Mouse (Mus musculus) limb, embryonic 14.5 days (tissue): Measurements from ENCODE around the gene Nsd2. TPM values are rescaled to one million over a fixed set of nuclear protein-coding genes. Genes with fewer than 3 reads are reported as not detected.

ENCODE experiments used
- ATAC-seq: fragments of 200-750 bp; cut with Nextera tagmentation; 2 replicates; pipeline ENCODE4 v1.8.0; 2017; ENCODE audit warnings: low read depth, moderate number of reproducible peaks, moderate TSS enrichment; ENCODE audit not compliant: low FRiP score
- DNase-seq: peaks from one replicate; pipeline ENCODE4 v3.0.0-alpha.2; 2015; ENCODE audit warnings: low spot score
- H3K27ac ChIP-seq: fragments of 300-500 bp; sonication (generic); replicated peaks from 2 replicates; pipeline ENCODE4 v1.5.1; 2014; ENCODE audit warnings: low read depth, mild to moderate bottlenecking, low read length, moderate library complexity, mixed read lengths
- H3K27me3 ChIP-seq: fragments of 300-500 bp; sonication (generic); 2 replicates; pipeline ENCODE4 v1.6.1; 2014; ENCODE audit warnings: low read length, mixed read lengths; ENCODE audit not compliant: control insufficient read depth, insufficient read depth
- H3K36me3 ChIP-seq: fragments of 300-500 bp; sonication (generic); 2 replicates; pipeline ENCODE4 v1.6.1; 2014; ENCODE audit warnings: mild to moderate bottlenecking, low read length, moderate library complexity, mixed read lengths; ENCODE audit not compliant: control insufficient read depth, insufficient read depth
- H3K4me1 ChIP-seq: fragments of 300-500 bp; sonication (generic); 2 replicates; pipeline ENCODE4 v1.6.1; 2014; ENCODE audit warnings: antibody characterized with exemption, low read length, mixed read lengths; ENCODE audit not compliant: control insufficient read depth, insufficient read depth
- H3K4me2 ChIP-seq: fragments of 300-500 bp; sonication (generic); replicated peaks from 2 replicates; pipeline ENCODE4 v1.6.1; 2014; ENCODE audit warnings: low read depth, mild to moderate bottlenecking, low read length, moderate library complexity; ENCODE audit not compliant: severe bottlenecking
- H3K4me3 ChIP-seq: fragments of 300-500 bp; sonication (generic); replicated peaks from 2 replicates; pipeline ENCODE4 v1.5.1; 2014; ENCODE audit warnings: low read length
- H3K9ac ChIP-seq: fragments of 300-500 bp; sonication (generic); 2 replicates; pipeline ENCODE4 v1.6.1; 2014; ENCODE audit warnings: mild to moderate bottlenecking, low read depth, low read length, moderate library complexity; ENCODE audit not compliant: severe bottlenecking
- H3K9me3 ChIP-seq: fragments of 300-500 bp; sonication (generic); 2 replicates; pipeline ENCODE4 v1.6.1; 2016; ENCODE audit warnings: low read length; ENCODE audit not compliant: control insufficient read depth
- POLR2A ChIP-seq: fragments of 200-500 bp; IDR thresholded peaks from 2 replicates; pipeline ENCODE4 v1.8.0; 2012; ENCODE audit warnings: inconsistent platforms, mild to moderate bottlenecking, moderate library complexity, borderline replicate concordance; ENCODE audit not compliant: insufficient read depth, insufficient read length; ENCODE audit errors: extremely low read depth
- WGBS: fragments of 180-500 bp; shearing (Covaris S2); extraction: QIAGEN DNeasy Blood & Tissue Kit; methylation state at CpG from one replicate; pipeline ENCODE4 v1.1.7; 2014; 5-methylcytosine and 5-hydroxymethylcytosine counted together
- polyA plus RNA-seq, 2 experiments: library from polyadenylated mRNA; depleted of rRNA in 1 of 2; stranded (reverse) in 1 of 2; unstranded in 1 of 2; fragments of >200 nt; fragmentation: Nextera tagmentation in 1 of 2; extraction: Ambion mirVana in 1 of 2; gene quantifications; 2 replicates each; pipeline versions ENCODE4 v1.2.1 to v1.2.3; 2012 to 2014

Gene Nsd2
- polyA plus RNA-seq, 2 experiments: 46.6 to 50.7 TPM

- ATAC-seq: no peak
- Histone ChIP-seq H3K27me3 (no peaks in the 10 kb centered on the region), H3K27ac (no peak overlapping the region), H3K4me2 (no peak overlapping the region), H3K4me3 (no peak overlapping the region), H3K9me3 (no peaks in the 10 kb centered on the region; the same call in 1 of the 2 replicates), H3K4me1 (no peaks in the 10 kb centered on the region), H3K9ac (no peak overlapping the region), H3K36me3 (no peaks in the 10 kb centered on the region)
- TF ChIP-seq POLR2A: no peak
- WGBS: 64% methylated on average over 5 of the region's 5 CpGs
- DNase-seq: no peak
Measured at GRCm38 (mm10) chr5:33791912-33792643, 28.4 kb upstream of the Nsd2 start.

DNA sequence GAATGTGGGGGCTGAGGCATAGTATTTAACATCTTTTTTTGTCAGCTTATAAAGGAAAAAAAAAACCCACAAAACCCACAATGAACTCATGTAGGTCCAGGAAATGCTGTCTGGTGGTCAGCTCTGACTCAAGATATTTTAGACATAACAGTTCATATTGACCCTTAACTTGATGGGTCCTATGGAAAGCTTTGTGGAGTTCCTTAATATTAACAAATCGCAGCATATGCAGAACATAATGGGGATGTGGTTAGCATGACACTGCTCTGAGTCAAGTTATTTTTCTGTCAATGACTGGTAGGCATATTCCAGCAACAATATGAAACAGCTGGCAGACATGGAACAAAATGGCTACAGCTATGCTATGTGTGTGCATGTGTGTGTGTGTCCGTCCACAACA is 17.2 kb upstream of the Nsd2 start:
- Histone ChIP-seq H3K4me2 (no peak overlapping the region), H3K27ac (no peak overlapping the region), H3K27me3 (no peaks in the 10 kb centered on the region), H3K9ac (no peak overlapping the region), H3K9me3 (peaks cover 1% of the 10 kb centered on the region; the same call in 1 of the 2 replicates), H3K36me3 (no peaks in the 10 kb centered on the region), H3K4me3 (no peak overlapping the region), H3K4me1 (no peaks in the 10 kb centered on the region)
- DNase-seq (no peak), ATAC-seq (no peak)
- no peak for TF ChIP-seq POLR2A
- 82% methylated on average over 2 of the region's 2 CpGs for WGBS

DNA sequence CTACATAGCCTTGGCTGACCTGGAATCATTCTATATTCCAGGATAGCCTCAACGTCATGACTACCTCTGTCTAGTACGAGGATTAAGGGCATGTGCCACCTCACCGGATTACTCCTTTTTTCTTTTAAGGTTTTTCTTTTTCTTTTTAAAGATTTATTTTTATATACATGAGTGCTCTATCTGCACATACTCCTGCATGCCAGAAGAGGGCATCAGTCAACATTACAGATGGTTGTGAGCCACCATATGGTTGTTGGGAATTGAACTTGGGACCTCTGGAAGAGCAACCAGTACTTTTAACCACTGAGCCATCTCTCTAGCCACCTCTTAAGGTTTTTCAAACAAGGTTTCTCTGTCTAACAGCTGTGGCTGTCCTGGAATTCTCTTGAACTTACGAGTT is 9.0 kb upstream of the Nsd2 start:
- Histone ChIP-seq H3K9ac (no peak overlapping the region), H3K9me3 (no peaks in the 10 kb centered on the region), H3K36me3 (no peaks in the 10 kb centered on the region), H3K27me3 (no peaks in the 10 kb centered on the region), H3K4me3 (no peak overlapping the region), H3K4me1 (no peaks in the 10 kb centered on the region), H3K4me2 (no peak overlapping the region), H3K27ac (no peak overlapping the region)
- ATAC-seq (no peak), DNase-seq (no peak)
- 83% methylated on average over 4 of the region's 4 CpGs for WGBS
- TF ChIP-seq POLR2A: no peak

DNA sequence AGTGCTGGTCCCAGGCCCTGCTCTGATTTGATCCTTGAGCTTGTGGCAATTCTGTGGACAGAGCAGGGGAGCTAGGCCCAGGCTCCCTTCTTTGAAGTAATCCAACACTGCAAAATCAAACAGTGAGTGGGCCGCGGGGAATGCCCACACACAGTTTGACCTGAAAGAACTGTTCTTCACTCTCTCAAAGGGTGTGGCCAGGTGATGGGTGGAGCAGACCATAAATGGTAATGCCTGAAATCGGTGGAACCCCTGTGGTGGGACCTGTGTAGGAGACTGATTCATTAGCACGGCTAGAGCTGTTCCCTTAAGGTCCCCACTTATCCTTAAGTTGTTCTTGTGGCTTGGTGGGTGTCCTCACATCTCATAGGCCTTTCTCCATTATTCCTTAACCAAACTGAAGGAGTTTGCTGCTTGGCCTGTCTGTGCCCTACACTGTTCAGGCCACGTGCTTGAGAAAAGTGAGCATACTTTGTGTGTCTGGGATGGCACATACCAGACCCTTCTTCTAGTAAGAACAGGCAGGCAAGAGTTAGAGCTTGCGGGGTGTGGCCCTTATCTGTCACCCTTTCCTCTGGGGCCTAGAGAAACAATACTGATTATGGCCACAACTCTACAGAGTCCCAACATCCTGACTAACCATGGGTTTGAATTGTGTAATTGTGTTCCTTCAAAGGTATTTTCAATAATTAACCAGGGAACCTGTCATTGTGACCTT is 4.4 kb upstream of the Nsd2 start:
- H3K4me2 ChIP-seq: no peak overlapping the region
- H3K4me1 ChIP-seq: peaks cover 5% of the 10 kb centered on the region
- DNase-seq: no peak
- no peak overlapping the region for H3K9ac ChIP-seq
- H3K4me3 ChIP-seq: no peak overlapping the region
- no peak for TF ChIP-seq POLR2A
- no peaks in the 10 kb centered on the region for H3K27me3 ChIP-seq
- no peaks in the 10 kb centered on the region for H3K36me3 ChIP-seq
- H3K9me3 ChIP-seq: no peaks in the 10 kb centered on the region
- 73% methylated on average over 6 of the region's 6 CpGs for WGBS
- no peak for ATAC-seq
- H3K27ac ChIP-seq: no peak overlapping the region

GRCm38 (mm10) chr5:33818104-33818503 is 2.4 kb upstream of the Nsd2 start:
- no peak for ATAC-seq

More at GRCm38 (mm10) chr5:33818104-33818503, 2.4 kb upstream of the Nsd2 start:
- Histone ChIP-seq H3K36me3 (no peaks in the 10 kb centered on the region), H3K4me2 (no peak overlapping the region), H3K9ac (no peak overlapping the region), H3K27ac (no peak overlapping the region), H3K4me1 (peaks cover 9% of the 10 kb centered on the region), H3K9me3 (no peaks in the 10 kb centered on the region), H3K27me3 (no peaks in the 10 kb centered on the region), H3K4me3 (no peak overlapping the region)
- no peak for DNase-seq
- 25% methylated on average over 5 of the region's 5 CpGs for WGBS
- TF ChIP-seq POLR2A: no peak
